Mouse (Mus musculus) right cerebral cortex, postnatal 14 days (tissue): ENCODE data around the gene Pea15a.

Experiments
- DNase-seq: peaks from one replicate; pipeline ENCODE4 v3.0.0; 2022

Gene Pea15a

DNA sequence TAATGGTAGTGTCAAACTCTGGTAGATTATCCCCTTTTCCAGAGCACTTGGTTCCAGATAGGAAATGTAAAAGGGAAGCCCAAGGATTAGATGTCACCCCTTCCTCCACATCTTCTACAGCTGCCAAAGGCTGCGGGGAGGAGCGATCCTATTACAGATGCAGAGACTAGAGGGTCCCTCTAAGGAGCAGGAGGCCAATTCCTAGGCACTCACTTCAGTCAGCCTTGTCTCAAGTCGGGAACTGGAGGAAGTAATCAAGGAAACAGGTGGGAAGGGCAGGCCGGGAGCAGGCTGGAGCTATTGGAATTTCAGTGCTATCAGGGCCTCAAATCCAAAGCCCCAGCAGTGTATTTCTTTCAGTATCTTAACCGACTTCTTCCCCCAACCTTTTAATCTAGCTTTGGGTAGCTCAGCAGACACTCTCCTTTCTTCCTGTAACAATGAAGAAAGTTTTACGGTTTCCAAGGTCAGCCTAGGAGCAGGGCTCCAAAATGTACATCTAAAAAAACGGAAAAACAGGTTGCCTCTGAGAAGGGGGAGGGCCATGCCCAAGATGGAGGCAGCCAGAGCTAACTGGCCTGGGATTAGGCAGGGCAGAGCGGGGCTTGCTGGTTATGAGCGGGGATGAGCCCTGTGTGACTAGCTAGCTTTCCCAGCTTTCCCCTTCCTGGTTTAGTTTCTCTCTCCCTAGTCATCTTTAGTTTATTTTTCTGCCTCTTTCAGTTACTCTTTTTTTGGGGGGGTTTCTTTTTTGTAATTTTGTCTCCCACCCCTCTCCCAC, 2.4 kb downstream of the Pea15a start:
- DNase-seq: no peak

DNA sequence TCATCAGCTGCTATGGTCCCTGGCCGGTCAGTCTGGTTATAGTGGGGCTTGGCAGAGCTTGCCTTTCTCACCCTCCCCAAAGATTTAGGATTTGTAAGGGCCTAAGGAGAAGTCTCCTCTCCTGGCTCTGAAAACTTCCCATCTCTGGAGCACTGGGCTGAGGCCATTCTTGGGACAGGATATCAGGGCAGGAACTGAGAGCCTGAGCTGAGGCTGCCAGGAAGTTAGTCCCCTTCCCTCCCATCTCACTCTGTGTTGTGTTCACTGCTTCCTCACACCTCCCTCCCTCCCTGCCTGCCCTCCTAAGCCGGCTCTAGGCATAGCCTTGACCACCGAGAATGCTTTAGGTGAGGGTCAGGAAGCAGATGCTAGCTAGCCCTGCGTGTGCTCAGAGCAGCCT, 3.0 kb downstream of the Pea15a start:
- DNase-seq: no peak

DNA sequence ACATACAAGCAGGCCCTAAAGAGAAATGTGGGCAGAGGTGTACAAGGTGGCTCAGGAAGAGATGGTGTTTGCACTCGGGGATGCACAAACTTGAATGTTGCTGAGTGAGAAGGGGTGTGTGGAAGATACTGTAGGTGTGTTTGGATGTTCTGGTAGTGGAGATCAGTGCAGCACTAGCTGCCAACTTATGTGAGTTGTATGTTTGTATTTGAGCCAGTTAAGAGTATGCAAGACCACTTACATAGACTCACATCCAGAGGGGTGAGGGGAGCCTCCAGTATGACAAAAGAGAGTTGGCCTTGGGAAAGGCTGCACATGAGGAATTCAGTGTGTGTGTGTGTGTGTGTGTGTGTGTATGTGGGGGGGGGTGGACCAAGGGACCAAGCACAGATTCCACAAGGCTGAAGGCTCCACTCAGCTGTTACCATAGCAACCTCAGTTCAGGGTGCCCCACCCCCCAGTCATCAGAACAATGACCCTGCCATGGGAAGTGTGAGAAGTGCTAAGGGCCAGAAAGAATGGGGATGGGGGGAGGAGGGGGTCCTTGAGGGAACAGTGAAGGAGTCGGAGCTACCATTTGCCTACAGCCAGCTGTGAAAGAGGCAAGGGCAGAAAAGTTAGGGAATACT, 3.6 kb downstream of the Pea15a start:
- DNase-seq: no peak

DNA sequence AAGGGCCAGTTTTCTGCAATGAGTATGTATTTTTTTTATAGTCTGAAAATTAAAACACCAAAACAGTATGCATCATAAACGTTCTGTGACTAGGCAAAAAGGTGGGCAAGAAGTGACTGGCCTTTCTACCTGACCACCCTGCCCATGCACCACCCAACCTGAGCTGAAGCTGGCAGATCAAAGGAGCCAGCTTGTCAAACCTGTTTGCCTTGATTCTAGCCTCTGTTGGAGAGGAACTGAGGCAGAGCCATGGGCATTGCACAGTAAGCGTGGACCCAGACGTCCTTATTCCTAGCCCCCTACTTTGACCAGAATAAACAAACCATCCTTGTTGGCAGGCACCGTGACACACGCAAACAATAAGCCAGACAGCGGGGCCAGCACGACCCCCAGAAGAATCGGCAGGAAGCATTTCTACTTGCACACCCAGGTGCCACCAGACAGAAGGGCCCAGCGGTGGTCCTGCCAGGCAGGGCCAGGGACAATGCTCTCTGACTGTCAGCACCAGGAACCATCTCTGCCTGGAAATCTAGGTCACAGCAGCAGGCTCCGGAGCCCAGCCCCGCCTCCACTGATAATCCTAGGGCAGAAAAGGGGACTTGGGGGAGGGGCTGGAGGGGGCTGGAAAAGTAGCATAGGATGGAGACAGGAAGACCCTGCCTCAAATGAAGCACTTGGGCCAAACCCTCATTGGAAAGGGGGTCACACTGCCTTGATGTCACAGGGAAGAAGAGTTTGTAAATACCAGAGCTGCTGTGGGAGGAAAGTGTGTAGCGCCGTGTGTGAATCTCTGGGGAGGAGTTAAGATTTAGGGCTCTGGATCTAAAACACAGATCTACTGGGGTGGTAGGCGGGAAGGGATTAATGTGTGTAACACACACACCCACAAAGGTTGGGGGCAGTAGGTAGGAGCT, 4.4 kb downstream of the Pea15a start:
- no peak for DNase-seq

DNA sequence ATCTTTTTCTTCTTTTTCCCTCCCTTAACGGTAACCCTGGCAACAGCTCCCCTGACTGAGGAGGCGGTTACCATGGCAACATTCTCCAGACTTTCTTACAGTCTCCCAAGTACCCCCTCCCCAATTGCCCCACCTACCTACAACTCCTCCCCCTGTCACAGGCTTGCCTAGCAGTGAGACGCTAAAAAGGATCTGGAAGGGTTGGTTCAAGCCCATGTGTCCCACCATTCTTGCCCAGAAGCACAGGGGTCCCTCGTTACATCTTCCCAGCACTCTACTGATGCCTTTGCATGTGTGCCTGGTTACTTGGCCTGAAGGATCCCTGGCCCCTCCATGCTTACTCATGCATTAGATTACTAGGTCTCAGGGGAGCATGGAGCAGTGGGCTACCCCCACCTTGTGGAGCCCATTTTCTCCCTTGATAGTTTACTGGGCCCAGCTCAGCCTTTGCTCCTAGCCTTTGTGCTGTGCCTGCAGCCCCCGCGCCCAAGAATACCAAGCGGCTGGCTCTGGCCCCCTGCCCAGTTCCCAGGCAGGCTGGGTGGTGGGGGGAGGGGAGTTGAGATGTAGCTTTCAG, 5.6 kb downstream of the Pea15a start:
- DNase-seq: peak; percentile 87

DNA sequence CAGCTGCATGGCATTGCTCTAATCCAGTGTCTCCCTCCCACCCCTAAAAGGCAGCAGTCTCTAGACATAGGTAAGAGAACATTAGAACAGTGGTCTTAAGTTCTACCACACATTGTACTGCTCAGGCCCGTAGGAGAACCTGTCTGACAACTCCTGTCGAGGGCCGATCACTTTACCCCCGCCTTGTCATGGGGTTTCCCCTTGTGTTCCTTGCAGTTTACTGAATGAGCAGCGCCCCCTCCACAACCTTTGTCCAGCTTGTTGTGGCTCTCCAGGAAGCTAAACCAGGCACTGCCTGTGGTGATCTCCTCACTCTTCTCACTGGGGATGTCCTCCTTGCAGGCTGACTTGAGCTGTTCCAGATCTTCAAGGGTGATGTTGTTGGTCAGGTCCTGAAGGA, 6.4 kb downstream of the Pea15a start:
- DNase-seq: no peak

DNA sequence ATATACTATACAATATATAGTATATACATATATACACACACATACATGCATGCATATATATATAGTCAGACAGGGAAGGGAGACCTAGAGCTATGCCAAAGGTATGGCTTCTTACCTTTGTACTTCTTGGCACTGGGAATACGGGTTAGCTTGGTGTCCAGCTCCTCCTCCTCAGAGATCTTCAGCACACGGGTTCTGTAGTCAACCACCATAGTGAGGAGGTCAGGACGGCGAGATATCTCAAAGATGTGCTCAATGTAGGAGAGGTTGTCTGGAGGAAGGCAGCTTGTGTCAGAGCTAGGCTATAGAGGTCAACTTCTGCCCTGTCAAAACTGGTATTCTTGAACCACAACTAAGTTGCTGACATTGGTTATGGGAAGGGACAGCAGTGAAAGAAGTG, 7.6 kb downstream of the Pea15a start:
- DNase-seq: no peak

DNA sequence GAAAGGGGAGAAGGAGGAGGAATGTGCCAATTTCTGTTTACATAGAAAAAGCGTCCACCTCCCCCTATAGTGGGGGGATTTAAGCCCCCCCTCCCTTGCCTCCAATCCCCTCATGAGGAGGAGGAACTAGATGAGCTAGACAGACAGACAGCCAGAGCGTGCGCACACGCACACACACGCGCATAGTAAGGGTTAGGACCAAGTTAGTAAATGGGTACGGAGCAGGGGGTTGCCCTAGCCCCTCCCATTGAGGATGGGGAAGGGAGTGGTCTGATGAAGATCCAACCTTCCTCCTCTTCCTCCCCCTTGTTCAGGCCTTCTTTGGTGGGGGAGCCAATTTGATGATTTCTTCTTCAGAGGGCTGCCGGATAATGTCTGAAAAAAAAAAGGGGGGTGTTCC, 8.3 kb downstream of the Pea15a start:
- DNase-seq: no peak

DNA sequence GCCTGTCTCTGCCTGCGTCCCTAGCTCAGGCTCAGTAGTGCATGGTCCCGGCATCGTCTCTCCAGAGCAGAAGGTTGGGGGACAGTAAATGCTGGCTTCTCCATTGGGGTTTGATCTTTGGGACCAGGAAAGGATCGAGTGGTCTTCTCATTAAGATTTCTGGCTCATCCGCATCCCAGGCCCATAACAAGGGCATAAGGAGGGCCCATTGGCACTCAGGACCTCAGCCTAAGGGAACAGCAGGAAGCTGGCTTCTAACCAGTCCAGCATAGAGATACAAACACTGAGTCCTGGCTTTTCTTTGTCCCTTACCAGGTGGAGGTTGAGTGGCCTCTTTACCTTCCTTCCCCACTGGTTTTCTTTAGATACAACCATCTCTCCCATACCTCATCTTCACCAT, 8.8 kb downstream of the Pea15a start:
- no peak for DNase-seq

DNA sequence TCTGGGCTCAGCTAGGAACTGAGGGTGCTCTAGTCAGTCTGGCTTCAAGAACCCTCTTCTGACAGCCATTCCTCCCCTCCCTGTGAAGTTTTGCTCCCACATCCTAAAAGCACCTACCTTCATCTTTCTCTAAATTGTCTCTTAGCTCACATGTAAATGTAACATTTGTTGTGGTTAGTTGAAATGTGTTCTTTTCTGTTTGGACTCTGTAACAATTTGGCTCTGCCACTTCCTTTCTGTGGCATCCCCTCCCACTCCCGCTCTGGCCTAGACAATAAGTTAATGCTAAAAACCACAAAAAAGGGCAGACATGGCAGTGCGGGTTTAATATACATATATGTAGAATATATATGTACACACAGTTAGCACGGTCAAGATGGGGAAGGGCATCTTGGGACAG, 9.5 kb downstream of the Pea15a start:
- no peak for DNase-seq

DNA sequence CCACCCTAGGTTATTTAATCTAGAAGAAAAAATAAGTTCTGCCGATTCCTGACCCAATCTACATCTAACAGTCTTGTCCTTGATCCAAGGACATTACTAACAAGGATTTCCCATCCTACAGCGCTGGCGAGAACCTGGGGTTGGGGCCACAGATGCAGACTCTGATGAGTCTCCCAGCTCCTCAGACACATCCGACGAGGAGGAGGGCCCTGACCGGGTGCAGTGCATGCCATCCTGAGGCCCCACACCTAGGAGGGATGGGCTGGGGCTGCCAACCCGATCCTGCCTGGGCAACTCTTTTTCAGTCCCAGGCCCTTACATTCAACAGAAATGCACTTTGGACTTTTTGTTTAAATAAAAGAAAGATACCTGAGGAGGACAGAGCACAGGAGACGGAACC, 12.2 kb downstream of the Pea15a start:
- DNase-seq: no peak

DNA sequence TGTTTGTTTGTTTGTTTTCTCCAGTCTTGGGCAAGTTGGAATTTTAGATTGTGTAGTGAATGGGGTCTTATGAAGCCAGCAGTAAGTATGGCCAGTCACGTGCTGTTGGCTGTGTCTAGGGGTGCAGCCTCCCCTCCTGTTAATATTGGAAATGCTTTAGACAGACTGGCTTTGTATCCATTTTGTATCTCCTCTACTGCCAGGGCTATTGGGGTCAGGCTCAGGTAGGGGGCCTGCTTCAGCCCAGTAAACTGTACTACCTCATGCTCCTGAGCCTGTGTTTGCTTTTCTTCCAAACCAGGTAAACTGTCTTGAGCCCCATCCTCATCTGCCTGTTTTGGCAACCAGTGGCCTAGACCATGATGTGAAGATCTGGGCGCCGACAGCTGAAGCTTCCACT, 14.4 kb downstream of the Pea15a start:
- DNase-seq: no peak

DNA sequence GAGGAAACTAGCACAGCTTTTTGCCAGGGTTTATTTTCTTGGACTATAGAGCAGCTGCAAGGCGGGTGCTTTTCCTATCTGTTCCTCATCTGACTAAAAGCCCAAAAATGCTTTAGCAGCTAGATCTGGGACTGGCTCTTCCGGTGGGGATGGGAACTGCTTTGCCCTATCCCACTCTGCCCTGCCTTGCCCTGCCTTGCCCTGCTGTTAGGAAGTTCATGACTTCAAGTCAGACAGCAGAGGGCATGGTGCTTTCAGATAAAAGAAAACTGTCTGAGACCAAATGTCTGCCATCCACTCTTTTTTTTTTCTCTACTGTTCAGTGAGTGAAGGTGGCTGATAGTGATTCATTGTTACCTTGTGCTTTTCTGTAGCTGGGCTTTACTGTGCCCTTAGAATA, 15.0 kb downstream of the Pea15a start:
- no peak for DNase-seq

DNA sequence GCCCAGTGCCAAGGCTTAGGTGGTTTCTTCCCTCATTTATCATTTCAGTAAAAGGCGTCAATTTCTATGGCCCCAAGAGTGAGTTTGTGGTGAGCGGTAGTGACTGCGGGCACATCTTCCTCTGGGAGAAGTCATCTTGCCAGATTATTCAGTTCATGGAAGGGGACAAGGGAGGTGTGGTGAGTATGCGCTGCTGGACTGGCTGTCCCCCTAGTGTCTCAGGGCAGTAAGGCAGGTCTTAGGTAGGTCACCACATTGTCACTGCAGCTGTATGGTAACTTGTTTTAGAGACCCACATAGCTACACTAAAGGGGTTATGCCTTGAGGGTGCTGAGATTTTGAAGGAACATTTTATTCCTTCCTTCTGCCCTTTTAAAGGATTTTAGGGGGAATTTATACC, 17.7 kb downstream of the Pea15a start:
- DNase-seq: no peak

DNA sequence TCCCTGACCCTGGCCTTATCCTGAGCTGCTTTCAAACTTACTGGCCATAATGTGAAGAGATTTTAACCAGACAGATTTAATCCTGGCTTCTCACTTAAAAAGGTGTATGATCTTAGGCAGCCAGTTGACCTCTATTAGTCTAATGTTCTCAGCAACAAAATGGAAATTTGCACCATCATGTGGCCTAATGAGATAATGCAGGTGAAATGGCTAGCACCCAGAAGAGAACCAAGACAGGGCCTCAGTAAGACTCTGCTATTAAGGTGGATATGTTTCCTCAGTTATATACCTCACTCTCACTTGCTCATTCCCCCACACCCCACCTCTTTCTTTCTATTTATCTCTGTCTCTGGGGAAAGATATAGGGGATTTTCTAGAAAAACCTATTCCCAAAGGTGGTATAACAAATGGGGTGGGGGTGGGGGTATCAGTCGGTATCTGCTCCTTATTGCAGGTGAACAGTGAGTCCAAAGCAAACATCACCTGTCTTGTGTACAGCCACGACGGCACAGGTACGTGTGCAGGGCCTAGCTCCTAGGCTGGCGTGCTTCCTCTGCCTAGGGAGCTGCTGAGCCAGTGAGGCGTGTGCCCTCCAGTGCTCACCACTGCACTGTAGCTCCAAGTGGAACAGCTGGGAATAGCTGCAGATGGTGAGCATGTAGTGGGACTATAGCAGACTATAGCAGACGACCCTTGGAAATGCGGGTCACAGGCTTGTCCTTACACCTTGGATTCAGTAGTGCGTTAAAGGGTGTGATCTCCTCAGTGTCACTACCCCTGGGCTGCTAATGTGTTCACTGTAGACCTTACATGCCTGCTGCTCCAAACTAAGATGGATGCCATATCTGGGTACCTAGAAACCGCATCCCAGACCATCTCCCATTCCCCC, 20.0 kb downstream of the Pea15a start:
- no peak for DNase-seq

DNA sequence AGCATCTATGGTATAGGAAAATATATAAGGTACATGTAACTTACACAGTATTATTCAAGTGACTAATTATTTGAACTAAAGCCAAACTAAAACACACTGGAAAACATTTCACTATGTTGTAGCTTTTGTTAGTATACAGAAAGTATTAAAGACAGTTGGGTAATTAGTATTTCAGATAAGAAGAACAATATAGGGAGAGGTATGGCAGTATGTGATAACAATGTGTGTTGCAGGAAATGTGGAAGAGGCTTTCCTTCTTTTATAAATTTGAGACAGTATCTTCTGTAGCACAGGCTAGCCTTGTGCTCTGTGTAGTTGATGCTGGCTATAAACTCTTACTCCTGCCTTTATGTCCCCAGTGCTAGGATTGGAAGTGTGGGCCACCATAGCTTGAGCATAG, 22.7 kb downstream of the Pea15a start:
- DNase-seq: no peak

DNA sequence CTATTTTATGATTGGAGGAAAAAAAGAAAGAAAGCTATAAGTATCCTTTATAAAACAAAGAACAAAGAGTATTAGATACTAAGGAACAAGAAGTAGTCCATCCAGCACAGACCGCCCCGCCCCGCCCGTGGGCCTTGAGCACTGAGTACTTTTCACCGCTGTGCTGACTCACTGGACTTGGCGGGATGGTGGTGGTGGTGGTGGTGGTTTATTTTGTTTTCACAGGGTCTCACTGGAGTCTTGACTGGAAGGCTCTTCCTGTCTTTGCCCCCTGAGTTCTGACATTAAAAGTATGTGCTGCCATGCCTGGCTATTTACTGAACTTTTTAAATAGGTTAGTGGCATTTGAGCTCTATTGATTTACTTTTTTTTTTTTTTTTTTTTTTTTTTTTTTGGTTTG, 23.5 kb downstream of the Pea15a start:
- no peak for DNase-seq

DNA sequence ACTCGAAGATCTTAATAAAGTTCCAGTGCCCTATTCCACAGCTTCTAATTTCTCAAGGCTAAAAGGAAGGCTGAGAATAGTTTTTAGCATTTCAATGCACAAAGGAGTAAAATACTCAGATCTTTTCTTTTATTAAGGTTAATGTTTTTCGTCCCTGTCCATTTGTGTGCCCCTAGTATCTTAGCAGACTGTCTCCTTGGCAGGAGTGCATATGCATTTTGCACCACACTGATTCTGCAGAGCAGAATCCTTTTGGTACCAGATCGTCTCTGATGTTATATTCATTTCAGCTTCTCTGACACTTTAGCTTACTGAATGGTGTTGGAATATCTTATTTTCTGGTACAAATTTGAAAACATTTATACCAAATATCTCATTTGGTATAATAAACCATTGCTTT, 24.8 kb downstream of the Pea15a start:
- DNase-seq: no peak

DNA sequence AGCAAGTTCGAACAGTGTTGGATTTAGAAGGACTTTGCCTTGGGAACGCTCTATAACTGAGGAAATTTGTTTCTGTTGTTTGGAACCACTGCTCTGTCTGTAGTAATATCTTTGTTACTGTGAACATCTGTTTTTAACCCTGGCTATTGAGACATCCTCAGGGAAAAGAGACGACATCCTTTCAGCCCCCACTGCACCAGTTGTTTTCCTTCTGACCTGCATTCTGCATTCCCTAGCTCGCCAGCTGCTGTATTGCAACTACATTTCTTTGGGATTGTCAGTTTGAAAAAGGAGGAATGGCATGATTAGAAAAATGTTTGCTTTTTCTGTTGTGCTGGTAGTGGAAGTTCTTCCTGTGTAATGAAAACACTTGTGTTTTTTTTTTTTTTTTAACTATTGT, 25.7 kb downstream of the Pea15a start:
- DNase-seq: no peak

DNA sequence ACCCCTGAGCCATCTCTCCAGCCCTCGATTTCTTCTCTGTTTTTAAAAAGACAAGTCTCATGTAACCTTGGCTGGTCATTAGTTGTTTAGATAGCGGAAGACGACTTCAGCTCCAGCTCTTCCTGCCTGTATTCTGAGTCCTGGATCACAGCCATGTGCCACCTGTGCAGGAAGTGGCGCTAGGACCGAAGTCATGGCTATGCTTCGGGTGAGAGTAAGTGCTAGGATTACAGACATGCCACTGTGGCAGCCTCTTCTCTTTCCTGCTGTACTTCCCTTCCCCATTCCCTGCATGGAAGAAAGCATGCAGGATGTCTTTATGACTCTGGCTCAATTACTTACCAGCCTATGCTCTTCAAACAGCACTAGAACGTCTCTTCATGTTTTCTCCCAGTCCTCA, 27.5 kb downstream of the Pea15a start:
- no peak for DNase-seq

DNA sequence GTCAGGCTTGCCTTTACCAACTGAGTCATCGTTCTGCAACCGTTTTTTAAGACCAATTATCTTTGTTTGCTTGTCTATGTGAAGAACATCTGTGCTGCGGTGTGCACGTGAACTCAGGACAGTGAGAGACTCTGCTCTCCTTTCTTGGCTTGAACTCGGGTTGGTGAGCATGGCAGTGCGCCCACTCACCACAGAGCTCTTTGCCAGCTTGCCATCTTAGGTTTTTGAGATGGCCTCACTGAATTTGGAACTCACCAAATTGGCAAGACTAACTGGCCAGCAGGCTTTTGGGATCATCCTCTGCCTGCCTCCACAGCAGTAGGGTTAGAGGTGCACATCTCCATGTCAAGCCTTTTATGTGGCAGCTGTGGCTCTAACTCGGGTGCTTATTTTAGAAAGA, 28.8 kb downstream of the Pea15a start:
- DNase-seq: no peak

DNA sequence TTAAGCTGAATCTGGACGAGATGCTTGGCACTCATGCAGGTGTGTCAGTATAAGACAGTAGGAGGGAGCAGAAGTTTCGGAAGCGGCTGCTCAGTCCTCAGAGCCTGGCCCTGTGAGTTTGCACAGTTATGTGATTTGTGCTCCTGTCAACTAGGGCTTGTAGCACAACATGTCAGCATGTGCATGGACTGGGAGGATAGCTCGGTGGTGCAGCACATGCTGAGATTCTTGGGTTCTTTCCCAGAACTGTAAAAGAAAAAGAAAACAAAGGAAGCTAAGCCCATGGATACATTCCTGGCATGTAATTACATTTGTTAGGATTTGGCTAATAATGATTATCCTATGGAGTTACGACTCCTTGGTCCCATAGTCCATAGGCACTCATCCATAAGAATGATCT, 33.4 kb downstream of the Pea15a start:
- DNase-seq: no peak

DNA sequence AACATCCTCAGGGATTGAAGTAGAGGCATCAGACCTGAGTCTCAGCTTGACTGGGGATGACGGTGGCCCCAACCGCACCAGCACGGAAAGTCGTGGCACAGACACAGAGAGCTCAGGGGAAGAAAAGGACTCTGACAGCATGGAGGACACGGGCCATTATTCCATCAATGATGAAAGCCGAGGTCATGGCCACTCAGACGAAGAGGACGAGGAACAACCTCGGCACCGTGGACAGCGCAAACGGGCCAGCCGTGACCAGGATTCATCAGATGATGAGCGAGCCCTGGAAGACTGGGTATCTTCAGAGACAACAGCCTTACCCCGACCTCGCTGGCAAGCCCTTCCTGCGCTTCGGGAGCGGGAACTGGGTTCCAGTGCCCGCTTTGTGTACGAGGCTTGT, 34.2 kb downstream of the Pea15a start:
- DNase-seq: no peak
